Mouse (Mus musculus) adrenal gland, postnatal 10 days (tissue): ENCODE results near the gene H3f3b. TPM values are rescaled to one million over a fixed set of nuclear protein-coding genes. Genes with fewer than 3 reads are reported as not detected.
A peak's percentile ranks its signal among the peaks of the same experiment; 100 is the strongest.

Source experiments
- DNase-seq: peaks from one replicate; pipeline ENCODE4 v3.0.0; 2021; ENCODE audit warnings: mixed read lengths
- total RNA-seq, 2 experiments: library from RNA; stranded (reverse); gene quantifications; 2 replicates each; pipeline ENCODE4 v1.2.3; 2021

H3f3b gene
- total RNA-seq, 2 experiments from 2014 or later: 401 to 426 TPM

GRCm38 (mm10) chr11:116001725-116002124 lies 26.0 kb downstream of the H3f3b start:
- DNase-seq: no peak

DNA sequence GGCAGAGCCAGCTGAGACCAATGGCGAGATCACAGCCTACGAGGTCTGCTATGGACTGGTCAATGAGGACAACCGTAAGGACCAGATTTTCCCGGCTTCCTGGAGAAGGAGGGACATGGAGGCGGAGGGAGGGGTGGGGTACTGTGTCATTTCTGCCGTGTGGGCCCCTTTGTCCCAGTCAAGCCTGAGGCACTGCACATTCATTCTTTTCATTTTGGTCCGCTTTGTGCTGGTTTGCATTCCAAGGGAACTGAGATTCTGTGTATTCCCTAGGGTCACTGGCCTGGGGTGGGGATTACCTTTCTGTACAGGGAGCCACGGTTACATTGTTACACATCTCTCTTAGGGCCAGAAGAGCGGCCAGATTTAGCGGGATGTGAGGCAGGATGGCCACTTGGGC lies 27.2 kb downstream of the H3f3b start:
- no peak for DNase-seq

GRCm38 (mm10) chr11:115999538-116000143 lies 28.1 kb downstream of the H3f3b start:
- DNase-seq: peak; percentile 82

DNA sequence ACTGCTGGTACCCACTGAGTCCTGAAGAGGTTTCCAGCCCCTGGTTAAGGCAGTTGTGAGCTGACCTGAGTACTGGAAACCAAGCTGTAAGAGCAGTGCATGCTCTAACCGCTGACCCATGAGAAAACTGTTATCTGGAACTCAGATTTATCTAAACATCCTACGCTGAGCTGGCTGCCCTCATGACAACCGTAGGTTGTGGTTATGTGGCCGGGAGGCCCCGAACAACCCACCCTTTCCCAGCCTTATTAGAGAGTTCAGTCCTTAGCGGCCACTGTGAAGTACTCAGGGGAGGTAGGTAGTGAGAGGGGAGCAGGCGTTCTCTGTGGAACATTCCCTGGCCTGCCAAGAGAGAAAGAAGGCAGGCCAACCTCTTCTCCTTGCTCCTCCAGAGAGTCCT lies 28.7 kb downstream of the H3f3b start:
- no peak for DNase-seq

- no peak for DNase-seq
Measured at GRCm38 (mm10) chr11:115997662-115998061, 30.1 kb downstream of the H3f3b start.

- no peak for DNase-seq
Measured at GRCm38 (mm10) chr11:115997047-115997446, 30.7 kb downstream of the H3f3b start.

GRCm38 (mm10) chr11:115995256-115995655 lies 32.5 kb downstream of the H3f3b start:
- DNase-seq: no peak

DNA sequence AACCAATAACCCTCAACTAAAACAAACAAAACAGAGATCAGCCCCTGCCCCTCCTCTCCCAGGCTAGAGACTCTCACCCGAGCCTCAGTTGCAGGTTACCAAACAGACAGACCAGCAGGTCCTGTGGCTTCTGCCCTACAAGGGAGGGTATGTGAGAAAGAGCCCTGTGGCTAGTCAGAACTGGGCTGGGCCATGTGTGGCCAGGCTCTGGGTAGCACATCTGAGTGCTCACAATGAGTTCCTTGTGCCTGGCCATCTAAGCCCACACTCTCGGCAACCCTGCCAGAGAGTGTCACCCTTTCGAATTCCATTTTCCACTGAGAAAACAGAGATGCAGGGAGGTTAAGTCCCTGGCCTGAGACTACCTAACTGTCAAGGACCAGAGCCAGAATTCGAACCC lies 35.7 kb downstream of the H3f3b start:
- no peak for DNase-seq

- DNase-seq: no peak
Measured at GRCm38 (mm10) chr11:115989686-115990085, 38.1 kb downstream of the H3f3b start.

- DNase-seq: no peak
Measured at GRCm38 (mm10) chr11:115983291-115983690, 44.5 kb downstream of the H3f3b start.

GRCm38 (mm10) chr11:115982472-115982871 lies 45.3 kb downstream of the H3f3b start:
- no peak for DNase-seq

DNA sequence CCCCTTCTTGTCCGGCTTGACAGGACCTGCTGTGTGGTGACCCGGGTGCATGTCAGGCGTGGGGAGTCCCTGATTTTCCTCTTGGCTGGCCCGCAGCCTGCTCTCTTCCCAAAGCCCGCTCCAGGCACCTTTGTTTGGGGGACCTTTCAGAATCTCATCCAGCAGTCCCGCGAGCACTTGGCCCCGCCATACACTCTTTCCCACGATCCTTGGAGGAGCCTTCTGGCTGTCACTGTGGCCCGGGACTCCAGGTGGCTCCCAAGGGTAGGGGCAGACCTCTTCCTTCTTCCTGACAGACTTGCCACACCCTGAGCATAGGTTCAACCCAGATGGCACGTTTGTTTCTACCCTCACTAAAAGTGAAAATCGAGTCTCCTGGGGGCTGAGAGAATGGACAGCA lies 52.2 kb downstream of the H3f3b start:
- DNase-seq: no peak

- no peak for DNase-seq
Measured at GRCm38 (mm10) chr11:115975083-115975420, 52.7 kb downstream of the H3f3b start.

GRCm38 (mm10) chr11:115974309-115975082 lies 53.3 kb downstream of the H3f3b start, which contains the start of gene Itgb4:
Gene Itgb4, plus strand, starts transcription at chr11:115974709.
- peak; percentile 34 for DNase-seq

Other genes starting within 250 kb of the H3f3b start
- 10 to 100 TPM; 43.3 to 47.0 TPM for gene Caskin2, start 214.3 kb downstream of the H3f3b start, total RNA-seq
- gene Tsen54, start 213.2 kb downstream of the H3f3b start, total RNA-seq: 10 to 100 TPM; 13.8 to 19.4 TPM
- gene Llgl2, start 203.9 kb downstream of the H3f3b start, total RNA-seq: 10 to 100 TPM; 12.7 to 14.0 TPM
- 1 to 10 TPM in 1 of 2 experiments, under 1 TPM in 1; 0.91 to 1.2 TPM for gene Myo15b, start 169.6 kb downstream of the H3f3b start, total RNA-seq
- 1 to 10 TPM; 1.5 to 2.6 TPM for gene Smim5, start 128.0 kb downstream of the H3f3b start, total RNA-seq
- under 1 TPM in 1 of 2 experiments, not detected in 1; 0.30 TPM for gene Smim6, start 115.9 kb downstream of the H3f3b start, total RNA-seq
- 10 to 100 TPM; 38.0 to 38.1 TPM for gene Sap30bp, start 94.7 kb downstream of the H3f3b start, total RNA-seq
- 10 to 100 TPM; 17.8 to 24.5 TPM for gene Recql5, start 94.5 kb downstream of the H3f3b start, total RNA-seq
- gene Itgb4, start 53.3 kb downstream of the H3f3b start, total RNA-seq: 1 to 10 TPM; 3.1 to 4.7 TPM
- gene Galk1, start 15.2 kb downstream of the H3f3b start, total RNA-seq: 10 to 100 TPM; 67.0 to 90.6 TPM
- 10 to 100 TPM; 21.0 to 26.0 TPM for gene Unk, start 2.4 kb upstream of the H3f3b start, total RNA-seq
- gene Unc13d, start 50.0 kb upstream of the H3f3b start, total RNA-seq: 1 to 10 TPM; 2.3 to 2.7 TPM
- 100 to 1,000 TPM; 103 to 110 TPM for gene Wbp2, start 59.0 kb upstream of the H3f3b start, total RNA-seq
- 10 to 100 TPM; 23.2 to 24.5 TPM for gene Trim47, start 99.2 kb upstream of the H3f3b start, total RNA-seq
- 1 to 10 TPM; 6.3 to 8.1 TPM for gene Trim65, start 103.2 kb upstream of the H3f3b start, total RNA-seq
- 10 to 100 TPM; 86.8 to 94.1 TPM for gene Mrpl38, start 110.9 kb upstream of the H3f3b start, total RNA-seq
- 10 to 100 TPM; 26.5 to 34.4 TPM for gene Fbf1, start 140.2 kb upstream of the H3f3b start, total RNA-seq
- 10 to 100 TPM; 17.8 to 24.4 TPM for gene Ten1, start 170.9 kb upstream of the H3f3b start, total RNA-seq
- gene Acox1, start 171.1 kb upstream of the H3f3b start, total RNA-seq: 100 to 1,000 TPM; 177 to 242 TPM
- gene Evpl, start 210.1 kb upstream of the H3f3b start, total RNA-seq: 1 to 10 TPM; 1.4 to 1.7 TPM
- gene Srp68, start 246.3 kb upstream of the H3f3b start, total RNA-seq: 10 to 100 TPM; 63.3 to 64.9 TPM